Mouse (Mus musculus) CH12.LX (cell line): ENCODE results near the gene Gorasp1.

ENCODE experiments used
- CTCF ChIP-seq, 2 experiments: IDR thresholded peaks in 1 of 2; conservative IDR thresholded peaks in 1 of 2; 2 replicates each; pipeline ENCODE4 v1.5.1; 2011 to 2012; ENCODE audit warnings: low read depth in 2 of 2, low read length in 2 of 2, improper control_type of control experiment in 1 of 2, inconsistent platforms in 1 of 2, mild to moderate bottlenecking in 1 of 2, moderate library complexity in 1 of 2
- NELFE ChIP-seq: IDR thresholded peaks from 2 replicates; pipeline ENCODE4 v1.6.1; 2011; ENCODE audit warnings: low read depth, low read length, improper control_type of control experiment
- USF2 ChIP-seq: conservative IDR thresholded peaks from 2 replicates; pipeline ENCODE4 v1.6.1; 2011; ENCODE audit warnings: low read depth, low read length, improper control_type of control experiment

GRCm38 (mm10) chr9:119925729-119926128, 11.6 kb downstream of the Gorasp1 start:
- TF ChIP-seq NELFE (no peak), USF2 (no peak), CTCF (conservative IDR thresholded peaks at IDR 0.05 in 1 of 2, IDR thresholded peaks at IDR 0.05 in 1 of 2; ENCODE audit: low read depth in 2 of 2, low read length in 2 of 2) (no peak)
